Mouse (Mus musculus) midbrain, embryonic 11.5 days (tissue): ENCODE measurements at regions not wholly inside any gene's neighbourhood (a gene's known extent, or its start where the extent isn't known, plus 50 kb on each side); places are given as distances from the start of the nearest gene placed in this dataset.

Experiments used
- ATAC-seq: fragments of 200-750 bp; cut with Nextera tagmentation; 2 replicates; pipeline ENCODE4 v1.8.0; 2017; ENCODE audit warnings: moderate TSS enrichment, moderate library complexity; ENCODE audit not compliant: low FRiP score
- DNase-seq: peaks from one replicate; pipeline ENCODE4 v3.0.0; 2015; ENCODE audit warnings: low spot score; ENCODE audit errors: missing footprints
- H3K27ac ChIP-seq: fragments of 300-500 bp; sonication (generic); 2 replicates; pipeline ENCODE4 v1.5.1; 2014; ENCODE audit warnings: low read depth, low read length
- H3K27me3 ChIP-seq: fragments of 300-500 bp; sonication (generic); 2 replicates; pipeline ENCODE4 v1.6.1; 2014; ENCODE audit warnings: mild to moderate bottlenecking, low read length, moderate library complexity, mixed read lengths; ENCODE audit not compliant: control insufficient read depth, insufficient read depth
- H3K36me3 ChIP-seq: fragments of 300-500 bp; sonication (generic); 2 replicates; pipeline ENCODE4 v1.6.1; 2014; ENCODE audit warnings: mild to moderate bottlenecking, low read length, moderate library complexity, mixed read lengths; ENCODE audit not compliant: control insufficient read depth, insufficient read depth
- H3K4me1 ChIP-seq: fragments of 300-500 bp; sonication (generic); 2 replicates; pipeline ENCODE4 v1.6.1; 2014; ENCODE audit warnings: low read length; ENCODE audit not compliant: control insufficient read depth, insufficient read depth
- H3K4me2 ChIP-seq: fragments of 300-500 bp; sonication (generic); 2 replicates; pipeline ENCODE4 v1.6.1; 2014; ENCODE audit warnings: mild to moderate bottlenecking, moderate library complexity
- H3K4me3 ChIP-seq: fragments of 300-500 bp; sonication (generic); 2 replicates; pipeline ENCODE4 v1.5.1; 2014; ENCODE audit warnings: low read depth, low read length
- H3K9ac ChIP-seq: fragments of 300-500 bp; sonication (generic); 2 replicates; pipeline ENCODE4 v1.6.1; 2014; ENCODE audit warnings: low read length
- H3K9me3 ChIP-seq: fragments of 300-500 bp; sonication (generic); 2 replicates; pipeline ENCODE4 v1.6.1; 2016; ENCODE audit warnings: low read length; ENCODE audit not compliant: control insufficient read depth
- WGBS: fragments of 180-500 bp; shearing (Covaris S2); extraction: QIAGEN DNeasy Blood & Tissue Kit; methylation state at CpG from one replicate; pipeline ENCODE4 v1.1.7; 2014; 5-methylcytosine and 5-hydroxymethylcytosine counted together

- ATAC-seq, result no peak
- no peak for DNase-seq
- WGBS, result 92% methylated on average over 6 of the region's 6 CpGs
Observed at GRCm38 (mm10) chr1:119152776-119153175, 99.4 kb upstream of the Gli2 start.

GRCm38 (mm10) chr1:119147506-119147905 is 94.1 kb upstream of the Gli2 start:
- H3K4me1 ChIP-seq, result no peaks in the 10 kb centered on the region
- H3K4me2 ChIP-seq, result no peak overlapping the region
- WGBS, result 94% methylated on average over 2 of the region's 2 CpGs
- no peak for DNase-seq
- H3K27ac ChIP-seq, result no peak overlapping the region
- no peak overlapping the region for H3K4me3 ChIP-seq
- H3K27me3 ChIP-seq, result no peaks in the 10 kb centered on the region
- ATAC-seq, result no peak
- H3K9me3 ChIP-seq, result no peaks in the 10 kb centered on the region
- no peak overlapping the region for H3K9ac ChIP-seq
- H3K36me3 ChIP-seq, result no peaks in the 10 kb centered on the region

More at GRCm38 (mm10) chr1:119152776-119153175, 99.4 kb upstream of the Gli2 start:
- Histone ChIP-seq H3K4me2 (no peak overlapping the region), H3K27ac (no peak overlapping the region), H3K9me3 (no peaks in the 10 kb centered on the region), H3K9ac (no peak overlapping the region), H3K36me3 (no peaks in the 10 kb centered on the region), H3K4me3 (no peak overlapping the region), H3K27me3 (no peaks in the 10 kb centered on the region), H3K4me1 (no peaks in the 10 kb centered on the region)

GRCm38 (mm10) chr1:119143808-119144207 is 90.4 kb upstream of the Gli2 start:
- Histone ChIP-seq H3K36me3 (no peaks in the 10 kb centered on the region), H3K9me3 (no peaks in the 10 kb centered on the region), H3K4me1 (no peaks in the 10 kb centered on the region), H3K9ac (no peak overlapping the region), H3K4me3 (no peak overlapping the region), H3K4me2 (no peak overlapping the region), H3K27me3 (no peaks in the 10 kb centered on the region), H3K27ac (no peak overlapping the region)
- WGBS, result 45% methylated on average over 11 of the region's 11 CpGs
- ATAC-seq (no peak), DNase-seq (no peak)

GRCm38 (mm10) chr1:119129039-119129438 is 75.6 kb upstream of the Gli2 start:
- no peak for ATAC-seq
- Histone ChIP-seq H3K9ac (no peak overlapping the region), H3K27me3 (no peaks in the 10 kb centered on the region), H3K4me3 (no peak overlapping the region), H3K36me3 (no peaks in the 10 kb centered on the region), H3K9me3 (no peaks in the 10 kb centered on the region), H3K4me2 (no peak overlapping the region), H3K4me1 (no peaks in the 10 kb centered on the region), H3K27ac (no peak overlapping the region)
- 97% methylated on average over 3 of the region's 3 CpGs for WGBS
- DNase-seq, result no peak

- H3K27me3 ChIP-seq, result no peaks in the 10 kb centered on the region
- no peak overlapping the region for H3K27ac ChIP-seq
- H3K4me1 ChIP-seq, result no peaks in the 10 kb centered on the region
- no peaks in the 10 kb centered on the region for H3K36me3 ChIP-seq
- DNase-seq (no peak), ATAC-seq (no peak)
- no peak overlapping the region for H3K9ac ChIP-seq
- H3K4me2 ChIP-seq, result no peak overlapping the region
- 70% methylated on average over 6 of the region's 6 CpGs for WGBS
- H3K4me3 ChIP-seq, result no peak overlapping the region
- H3K9me3 ChIP-seq, result no peaks in the 10 kb centered on the region
Observed at GRCm38 (mm10) chr1:119125561-119125960, 72.1 kb upstream of the Gli2 start.

- H3K36me3 ChIP-seq, result no peaks in the 10 kb centered on the region
- no peak overlapping the region for H3K27ac ChIP-seq
- DNase-seq, result no peak
- H3K9ac ChIP-seq, result no peak overlapping the region
- no peaks in the 10 kb centered on the region for H3K9me3 ChIP-seq
- no peaks in the 10 kb centered on the region for H3K27me3 ChIP-seq
- H3K4me1 ChIP-seq, result no peaks in the 10 kb centered on the region
- 86% methylated on average over 4 of the region's 4 CpGs for WGBS
- no peak overlapping the region for H3K4me2 ChIP-seq
- ATAC-seq, result no peak
- no peak overlapping the region for H3K4me3 ChIP-seq
Observed at GRCm38 (mm10) chr1:119124798-119125197, 71.4 kb upstream of the Gli2 start.

GRCm38 (mm10) chr1:119124063-119124462 is 70.6 kb upstream of the Gli2 start:
- Histone ChIP-seq H3K27me3 (no peaks in the 10 kb centered on the region), H3K4me2 (no peak overlapping the region), H3K36me3 (no peaks in the 10 kb centered on the region), H3K9ac (no peak overlapping the region), H3K4me1 (no peaks in the 10 kb centered on the region), H3K9me3 (no peaks in the 10 kb centered on the region), H3K4me3 (no peak overlapping the region), H3K27ac (no peak overlapping the region)
- 77% methylated on average over 2 of the region's 2 CpGs for WGBS
- no peak for DNase-seq
- ATAC-seq, result no peak

- no peak overlapping the region for H3K27ac ChIP-seq
- ATAC-seq, result no peak
- no peak overlapping the region for H3K9ac ChIP-seq
- no peaks in the 10 kb centered on the region for H3K9me3 ChIP-seq
- WGBS, result 36% methylated on average over 3 of the region's 3 CpGs
- H3K36me3 ChIP-seq, result no peaks in the 10 kb centered on the region
- no peaks in the 10 kb centered on the region for H3K27me3 ChIP-seq
- H3K4me2 ChIP-seq, result no peak overlapping the region
- H3K4me3 ChIP-seq, result no peak overlapping the region
- DNase-seq, result no peak
- H3K4me1 ChIP-seq, result no peaks in the 10 kb centered on the region
Observed at GRCm38 (mm10) chr1:119123402-119123801, 70.0 kb upstream of the Gli2 start.

- no peak overlapping the region for H3K4me3 ChIP-seq
- H3K27ac ChIP-seq, result no peak overlapping the region
- ATAC-seq, result no peak
- no peak overlapping the region for H3K4me2 ChIP-seq
- no peak overlapping the region for H3K9ac ChIP-seq
- H3K9me3 ChIP-seq, result no peaks in the 10 kb centered on the region
- no peaks in the 10 kb centered on the region for H3K36me3 ChIP-seq
- H3K4me1 ChIP-seq, result no peaks in the 10 kb centered on the region
- no peaks in the 10 kb centered on the region for H3K27me3 ChIP-seq
- DNase-seq, result no peak
- 74% methylated on average over 6 of the region's 6 CpGs for WGBS
Observed at GRCm38 (mm10) chr1:119122975-119123374, 69.6 kb upstream of the Gli2 start.
